Mouse (Mus musculus): ENCODE measurements at regions not wholly inside any gene's neighbourhood (a gene's known extent, or its start where the extent isn't known, plus 50 kb on each side); places are given as distances from the start of the nearest gene placed in this dataset.
A peak's percentile ranks its signal among the peaks of the same experiment; 100 is the strongest.
"Not testable (repeated sequence)": the region's sequence is repeated elsewhere in the genome, so short reads cannot be mapped to it uniquely, and the experiment has no call there.

DNA sequence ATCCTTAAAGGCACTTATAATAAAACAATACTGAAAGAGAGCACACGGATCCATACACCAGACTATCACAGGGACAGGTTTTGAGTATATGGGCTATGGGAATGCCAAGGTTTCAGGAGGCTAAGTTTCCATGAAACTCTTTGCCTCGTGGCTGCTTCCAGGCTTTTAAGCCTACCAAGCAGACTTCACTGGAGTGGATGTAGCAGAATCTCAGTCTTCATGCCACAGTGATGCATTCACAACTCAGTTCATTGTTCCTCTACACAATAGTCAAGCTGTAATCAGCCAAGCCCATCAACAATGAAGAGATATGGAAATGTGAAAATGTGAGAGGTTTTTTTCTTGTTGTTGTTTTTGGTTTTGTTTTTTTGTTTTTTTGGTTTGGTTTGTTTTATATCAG is 148.3 kb upstream of the 1700008P02Rik start:
- Histone ChIP-seq H3K4me3 (replicated peaks; ENCODE audit: low read length) (no peak overlapping the region), H3K4me1 (replicated peaks; ENCODE audit: low read depth, low read length) (peaks cover 24% of the 10 kb centered on the region), H3K36me3 (ENCODE audit: insufficient read depth, low read length) (peaks cover 8% of the 10 kb centered on the region), H3K9me3 (ENCODE audit: low read length) (no peaks in the 10 kb centered on the region; the same call in 1 of the 2 replicates), H3K27me3 (ENCODE audit: insufficient read depth, low read length) (no peaks in the 10 kb centered on the region)
- TF ChIP-seq NANOG (IDR thresholded peaks at IDR 0.05; ENCODE audit: borderline replicate concordance, low read length) (peak; percentile 15; the same call in 1 of the 2 replicates), CTCF (conservative IDR thresholded peaks at IDR 0.05; ENCODE audit: low read length) (no peak)

DNA sequence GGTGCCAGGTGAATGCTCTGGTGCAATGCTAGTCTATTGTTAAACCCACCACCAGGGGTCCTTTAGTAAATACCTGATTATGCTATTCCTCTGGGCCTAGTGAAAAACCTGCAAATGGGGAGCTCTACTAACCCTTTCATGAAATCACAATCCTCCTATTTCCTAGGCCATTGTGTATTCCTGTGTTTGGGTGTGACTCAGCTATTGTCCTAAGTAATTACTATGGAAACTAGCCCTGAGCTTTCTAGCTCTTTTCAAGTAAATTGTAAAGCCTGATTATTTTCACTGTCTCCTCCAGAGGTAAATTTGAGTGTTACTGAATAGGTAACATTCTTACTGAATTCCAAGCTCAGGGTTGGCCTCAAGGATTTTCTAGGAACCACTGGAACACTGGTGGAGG is 147.8 kb upstream of the 1700008P02Rik start:
- not testable (repeated sequence) for H3K9me3 ChIP-seq (ENCODE audit: low read length); H3K36me3 ChIP-seq (ENCODE audit: insufficient read depth, low read length); H3K27me3 ChIP-seq (ENCODE audit: insufficient read depth, low read length); H3K4me3 ChIP-seq (replicated peaks; ENCODE audit: low read length)
- TF ChIP-seq CTCF (conservative IDR thresholded peaks at IDR 0.05; ENCODE audit: low read length) (peak; percentile 12; the same call in 1 of the 2 replicates), NANOG (IDR thresholded peaks at IDR 0.05; ENCODE audit: borderline replicate concordance, low read length) (peak; percentile 62; the same call in 1 of the 2 replicates)
- peaks cover 26% of the 10 kb centered on the region for H3K4me1 ChIP-seq (replicated peaks; ENCODE audit: low read depth, low read length)

DNA sequence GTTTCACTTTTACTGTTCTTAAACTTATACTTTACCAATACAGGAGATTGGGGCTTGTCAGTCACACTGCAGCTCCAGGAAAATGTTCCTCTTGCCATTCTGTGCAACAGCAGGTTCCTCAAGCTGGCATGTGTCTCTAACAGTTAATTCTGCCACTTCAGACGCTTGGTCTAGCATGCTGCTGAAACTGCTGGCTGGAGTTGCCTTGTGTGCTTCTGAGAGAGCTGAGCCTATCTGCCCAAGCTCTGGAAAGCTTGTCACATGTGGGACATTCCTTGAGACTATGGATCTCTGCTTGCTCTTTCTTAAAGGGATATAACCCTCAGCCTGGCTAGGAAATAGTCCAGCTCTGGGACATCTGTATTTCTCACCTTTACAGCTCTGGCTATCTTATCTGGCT is 138.9 kb upstream of the 1700008P02Rik start:
- Histone ChIP-seq H3K4me3 (replicated peaks; ENCODE audit: low read length) (no peak overlapping the region), H3K9me3 (ENCODE audit: low read length) (no peaks in the 10 kb centered on the region), H3K27me3 (ENCODE audit: insufficient read depth, low read length) (no peaks in the 10 kb centered on the region), H3K36me3 (ENCODE audit: insufficient read depth, low read length) (no peaks in the 10 kb centered on the region), H3K4me1 (replicated peaks; ENCODE audit: low read depth, low read length) (peaks cover 9% of the 10 kb centered on the region; the same call in 1 of the 2 replicates)
- TF ChIP-seq NANOG (IDR thresholded peaks at IDR 0.05; ENCODE audit: borderline replicate concordance, low read length) (no peak), CTCF (conservative IDR thresholded peaks at IDR 0.05; ENCODE audit: low read length) (no peak), POU5F1 (IDR thresholded peaks at IDR 0.05; ENCODE audit: borderline replicate concordance, low read length) (no peak)

DNA sequence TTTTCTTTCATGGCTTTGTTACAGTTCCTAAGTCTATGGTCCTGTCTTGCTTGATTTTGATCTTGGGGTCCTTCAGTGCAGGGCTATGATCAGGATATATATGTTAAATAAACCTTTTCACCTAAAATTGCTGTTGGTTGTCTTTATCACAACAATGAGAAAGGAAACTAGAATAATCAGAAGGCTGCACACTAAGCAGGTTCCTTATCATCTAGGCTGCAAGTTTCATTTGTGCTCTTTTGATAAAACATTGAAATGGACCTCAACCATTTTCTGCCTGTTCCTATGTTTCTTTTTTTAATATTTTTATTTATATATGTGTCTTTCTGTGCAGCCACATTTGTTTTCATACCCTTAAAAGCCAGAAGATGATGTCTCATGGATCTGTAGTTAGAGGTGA is 137.3 kb upstream of the 1700008P02Rik start:
- TF ChIP-seq POU5F1 (IDR thresholded peaks at IDR 0.05; ENCODE audit: borderline replicate concordance, low read length), result no peak
- TF ChIP-seq NANOG (IDR thresholded peaks at IDR 0.05; ENCODE audit: borderline replicate concordance, low read length), result no peak
- TF ChIP-seq CTCF (conservative IDR thresholded peaks at IDR 0.05; ENCODE audit: low read length), result no peak
- no peaks in the 10 kb centered on the region for H3K36me3 ChIP-seq (ENCODE audit: insufficient read depth, low read length)
- no peaks in the 10 kb centered on the region for H3K27me3 ChIP-seq (ENCODE audit: insufficient read depth, low read length)
- no peaks in the 10 kb centered on the region for H3K9me3 ChIP-seq (ENCODE audit: low read length)
- H3K4me3 ChIP-seq (replicated peaks; ENCODE audit: low read length), result no peak overlapping the region
- no peaks in the 10 kb centered on the region for H3K4me1 ChIP-seq (replicated peaks; ENCODE audit: low read depth, low read length)

DNA sequence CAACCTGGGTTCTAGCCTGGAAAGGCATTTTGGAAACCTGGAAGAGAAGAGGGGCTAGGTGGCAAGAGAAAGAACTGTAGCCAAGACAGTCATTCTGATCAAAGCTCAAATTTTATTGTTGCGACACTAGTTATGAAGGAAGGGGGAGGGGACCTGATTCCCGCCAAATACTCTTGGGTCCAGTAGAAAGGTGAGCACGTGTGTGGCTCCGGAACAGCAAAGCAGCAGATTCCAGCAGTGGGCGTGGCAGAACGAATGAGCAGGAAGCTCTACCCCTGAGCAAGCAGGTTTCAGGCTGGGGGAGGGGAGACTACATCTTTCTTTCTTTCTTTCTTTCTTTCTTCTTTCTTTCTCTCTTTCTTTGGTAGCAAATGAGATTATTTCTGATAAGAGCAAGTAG is 130.5 kb upstream of the 1700008P02Rik start:
- H3K9me3 ChIP-seq (ENCODE audit: low read length), result peaks cover 18% of the 10 kb centered on the region
- H3K27me3 ChIP-seq (ENCODE audit: insufficient read depth, low read length); H3K36me3 ChIP-seq (ENCODE audit: insufficient read depth, low read length); H3K4me1 ChIP-seq (replicated peaks; ENCODE audit: low read depth, low read length); H3K4me3 ChIP-seq (replicated peaks; ENCODE audit: low read length): not testable (repeated sequence)

DNA sequence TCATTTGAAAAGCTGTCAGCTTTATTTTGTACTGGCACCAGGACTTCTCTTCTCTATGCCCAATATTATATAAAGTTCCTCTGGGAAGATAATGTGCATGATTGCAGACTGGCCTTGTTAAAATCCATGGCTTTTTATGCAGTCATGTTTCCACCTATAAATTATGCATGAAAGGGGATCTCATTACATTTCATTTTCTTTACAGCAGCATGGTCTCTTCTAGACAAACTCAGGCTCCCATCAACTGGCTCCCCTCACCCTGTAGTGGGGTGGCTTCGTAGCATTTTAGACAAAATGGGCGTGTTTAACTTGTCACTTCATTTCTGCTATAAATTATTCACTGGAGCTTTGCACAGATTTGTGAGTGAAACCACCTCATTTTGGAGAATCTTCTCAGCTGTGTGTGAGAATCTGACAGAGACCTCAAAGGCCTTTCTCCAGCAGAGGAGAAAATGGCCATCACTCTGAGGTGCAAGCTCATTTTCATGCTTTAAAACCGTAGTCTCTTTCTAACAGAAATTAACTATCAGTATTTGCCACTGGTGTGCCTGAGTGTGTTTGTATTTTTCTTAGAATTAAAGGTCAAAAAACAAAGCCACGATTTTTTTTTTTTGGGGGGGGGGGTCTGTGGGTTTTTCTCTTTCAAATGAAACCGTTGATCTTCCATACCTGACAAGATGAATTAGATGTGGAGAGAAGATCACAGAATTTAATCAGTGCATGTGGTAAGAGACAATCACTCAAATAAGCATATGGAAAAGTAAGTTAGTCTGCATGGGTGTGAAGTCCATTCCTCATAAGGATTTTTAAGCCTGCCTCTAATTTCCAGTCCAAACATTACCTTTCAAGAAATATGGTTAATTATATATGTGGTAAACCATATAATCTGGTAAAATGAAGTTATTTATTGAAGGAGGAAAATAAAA is 111.4 kb upstream of the 1700008P02Rik start:
- no peaks in the 10 kb centered on the region for H3K9me3 ChIP-seq (ENCODE audit: low read length)
- no peaks in the 10 kb centered on the region for H3K27me3 ChIP-seq (ENCODE audit: insufficient read depth, low read length)
- H3K4me3 ChIP-seq (replicated peaks; ENCODE audit: low read length), result no peak overlapping the region
- no peaks in the 10 kb centered on the region for H3K4me1 ChIP-seq (replicated peaks; ENCODE audit: low read depth, low read length)
- TF ChIP-seq CTCF (conservative IDR thresholded peaks at IDR 0.05; ENCODE audit: low read length), result no peak
- no peak for TF ChIP-seq POU5F1 (IDR thresholded peaks at IDR 0.05; ENCODE audit: borderline replicate concordance, low read length)
- TF ChIP-seq NANOG (IDR thresholded peaks at IDR 0.05; ENCODE audit: borderline replicate concordance, low read length), result no peak
- no peaks in the 10 kb centered on the region for H3K36me3 ChIP-seq (ENCODE audit: insufficient read depth, low read length)

DNA sequence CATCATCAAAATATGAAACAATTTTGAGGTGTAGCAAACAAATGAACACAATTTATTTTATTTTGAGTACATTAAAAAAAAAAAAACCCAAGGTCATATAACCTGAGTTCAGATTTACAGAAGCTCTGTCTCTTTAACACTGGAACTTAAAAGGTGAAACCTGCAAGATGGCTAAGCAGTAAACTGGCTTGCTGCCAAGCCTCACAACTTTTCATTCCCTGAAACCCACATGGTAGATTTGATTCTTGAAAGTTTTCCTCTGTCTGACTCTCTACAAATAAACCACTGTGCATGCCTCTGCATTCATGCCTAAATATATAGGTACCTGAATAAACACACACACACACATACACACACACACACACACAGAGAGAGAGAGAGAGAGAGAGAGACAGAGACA is 109.8 kb upstream of the 1700008P02Rik start:
- no peak overlapping the region for H3K4me3 ChIP-seq (replicated peaks; ENCODE audit: low read length)
- H3K36me3 ChIP-seq (ENCODE audit: insufficient read depth, low read length), result no peaks in the 10 kb centered on the region
- peaks cover 4% of the 10 kb centered on the region; the same call in 1 of the 2 replicates for H3K9me3 ChIP-seq (ENCODE audit: low read length)
- TF ChIP-seq POU5F1 (IDR thresholded peaks at IDR 0.05; ENCODE audit: borderline replicate concordance, low read length), result no peak
- TF ChIP-seq NANOG (IDR thresholded peaks at IDR 0.05; ENCODE audit: borderline replicate concordance, low read length), result no peak
- no peak for TF ChIP-seq CTCF (conservative IDR thresholded peaks at IDR 0.05; ENCODE audit: low read length)
- no peaks in the 10 kb centered on the region for H3K27me3 ChIP-seq (ENCODE audit: insufficient read depth, low read length)
- H3K4me1 ChIP-seq (replicated peaks; ENCODE audit: low read depth, low read length), result no peaks in the 10 kb centered on the region

DNA sequence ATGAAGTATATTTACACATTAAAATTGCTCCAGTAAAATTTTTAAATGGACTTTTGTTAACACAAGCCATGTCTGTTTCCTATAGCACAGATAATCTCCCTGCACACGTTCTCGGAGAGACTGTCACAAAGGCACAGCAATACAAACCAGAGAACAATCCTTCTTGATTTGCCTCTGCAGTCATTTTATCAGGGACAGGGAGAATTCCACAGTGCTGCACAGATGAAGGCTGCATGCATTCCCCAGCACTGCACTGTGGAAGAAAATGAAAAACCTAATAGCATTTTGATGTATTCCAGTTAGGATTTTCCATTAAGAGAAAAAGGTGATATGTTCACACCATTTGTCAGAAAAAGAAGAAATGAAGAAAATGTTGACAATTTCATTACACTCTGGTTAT is 63.4 kb upstream of the 1700008P02Rik start:
- Histone ChIP-seq H3K4me1 (replicated peaks; ENCODE audit: low read depth, low read length) (no peaks in the 10 kb centered on the region), H3K9me3 (ENCODE audit: low read length) (no peaks in the 10 kb centered on the region), H3K4me3 (replicated peaks; ENCODE audit: low read length) (no peak overlapping the region), H3K36me3 (ENCODE audit: insufficient read depth, low read length) (no peaks in the 10 kb centered on the region), H3K27me3 (ENCODE audit: insufficient read depth, low read length) (no peaks in the 10 kb centered on the region)
- TF ChIP-seq POU5F1 (IDR thresholded peaks at IDR 0.05; ENCODE audit: borderline replicate concordance, low read length), result no peak
- no peak for TF ChIP-seq CTCF (conservative IDR thresholded peaks at IDR 0.05; ENCODE audit: low read length)
- no peak for TF ChIP-seq NANOG (IDR thresholded peaks at IDR 0.05; ENCODE audit: borderline replicate concordance, low read length)

DNA sequence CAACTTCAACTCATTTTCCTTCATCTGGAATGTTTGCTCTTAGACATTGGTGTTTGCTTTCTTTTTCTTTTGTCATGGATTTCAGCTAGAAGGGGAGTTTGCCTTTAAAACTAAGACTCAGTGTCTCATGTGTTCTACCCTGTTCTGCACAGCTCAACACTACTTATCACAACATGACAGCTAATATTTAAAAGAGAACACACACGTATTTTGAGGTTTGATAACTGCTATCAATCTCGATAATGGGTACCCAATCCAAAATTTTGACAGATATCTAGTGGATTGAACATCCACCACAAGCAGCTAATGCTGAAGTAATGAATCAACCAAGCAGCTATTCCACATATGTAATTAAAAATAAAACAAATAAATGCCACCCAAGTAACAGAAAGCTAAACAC is 61.2 kb upstream of the 1700008P02Rik start:
- Histone ChIP-seq H3K36me3 (ENCODE audit: insufficient read depth, low read length) (no peaks in the 10 kb centered on the region), H3K4me1 (replicated peaks; ENCODE audit: low read depth, low read length) (no peaks in the 10 kb centered on the region), H3K9me3 (ENCODE audit: low read length) (no peaks in the 10 kb centered on the region), H3K27me3 (ENCODE audit: insufficient read depth, low read length) (no peaks in the 10 kb centered on the region), H3K4me3 (replicated peaks; ENCODE audit: low read length) (no peak overlapping the region)
- TF ChIP-seq NANOG (IDR thresholded peaks at IDR 0.05; ENCODE audit: borderline replicate concordance, low read length) (no peak), CTCF (conservative IDR thresholded peaks at IDR 0.05; ENCODE audit: low read length) (no peak), POU5F1 (IDR thresholded peaks at IDR 0.05; ENCODE audit: borderline replicate concordance, low read length) (no peak)
